Mouse (Mus musculus): ENCODE measurements at regions not wholly inside any gene's neighbourhood (a gene's known extent, or its start where the extent isn't known, plus 50 kb on each side); places are given as distances from the start of the nearest gene placed in this dataset.

DNA sequence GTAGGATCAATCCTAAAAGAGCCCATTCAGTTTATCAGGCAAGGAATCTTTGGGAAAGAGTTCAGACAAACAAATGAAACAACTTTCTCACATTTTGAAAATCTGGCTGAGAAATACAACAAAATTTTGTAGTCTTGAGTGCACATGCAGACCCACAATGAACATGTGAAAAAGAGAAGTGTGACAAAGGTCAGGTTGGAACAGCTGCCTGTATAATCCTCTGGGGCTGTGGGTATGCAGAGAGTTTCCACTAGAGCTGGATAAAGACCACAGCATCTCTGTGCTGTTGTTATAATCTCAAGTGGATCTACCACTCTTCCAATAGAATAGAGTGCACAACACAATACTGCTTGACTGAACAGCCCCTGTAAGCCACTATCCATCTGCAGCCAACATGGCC, 482.3 kb downstream of the Irx1 start:
- DNase-seq = no peak

- DNase-seq = no peak
Observed at GRCm38 (mm10) chr13:71461552-71461951, 502.0 kb downstream of the Irx1 start.

DNA sequence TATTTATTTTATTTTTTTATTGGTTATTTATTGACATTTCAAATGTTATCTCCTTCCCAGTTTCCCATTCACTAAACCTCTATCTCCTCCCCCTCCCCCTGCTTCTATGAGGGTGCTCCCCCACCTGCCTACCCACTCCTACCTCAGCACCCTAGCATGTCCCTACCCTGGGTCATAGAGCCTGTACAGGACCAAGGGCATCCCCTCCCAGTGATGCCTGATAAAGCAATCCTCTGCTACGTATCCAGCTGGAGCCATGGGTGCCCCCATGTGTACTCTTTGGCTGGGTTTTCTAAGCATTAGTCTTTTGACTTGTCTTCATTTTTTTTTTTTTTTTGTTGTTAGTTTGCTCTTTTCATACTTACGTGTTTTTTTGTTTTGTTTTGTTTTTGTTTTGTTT, 502.9 kb downstream of the Irx1 start:
- no peak for DNase-seq

DNA sequence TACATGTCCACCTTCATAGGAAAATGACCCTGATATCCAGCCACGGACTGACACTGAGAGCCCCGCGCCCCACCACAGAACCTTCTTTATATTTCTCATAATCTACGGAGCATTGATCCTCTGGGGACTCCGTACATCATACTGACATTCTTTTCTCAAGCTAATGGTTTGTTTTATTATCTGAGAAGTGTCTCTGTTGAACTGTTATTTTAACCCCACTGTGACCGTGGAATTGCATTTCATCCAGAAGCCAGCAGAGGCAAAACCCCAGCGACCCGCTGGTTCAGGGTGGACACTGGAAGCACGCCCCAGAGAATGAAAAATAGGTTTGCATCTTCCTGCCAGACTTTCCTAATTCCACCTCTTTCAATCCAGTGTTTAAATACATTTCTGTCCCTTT, 503.4 kb downstream of the Irx1 start:
- DNase-seq = peak; percentile 13 to 17

GRCm38 (mm10) chr13:71459022-71459536, 504.4 kb downstream of the Irx1 start:
- peak; percentile 18 to 34 for DNase-seq

GRCm38 (mm10) chr13:71458061-71458935, 505.2 kb downstream of the Irx1 start:
- peak; percentile 82 to 84 for DNase-seq

DNA sequence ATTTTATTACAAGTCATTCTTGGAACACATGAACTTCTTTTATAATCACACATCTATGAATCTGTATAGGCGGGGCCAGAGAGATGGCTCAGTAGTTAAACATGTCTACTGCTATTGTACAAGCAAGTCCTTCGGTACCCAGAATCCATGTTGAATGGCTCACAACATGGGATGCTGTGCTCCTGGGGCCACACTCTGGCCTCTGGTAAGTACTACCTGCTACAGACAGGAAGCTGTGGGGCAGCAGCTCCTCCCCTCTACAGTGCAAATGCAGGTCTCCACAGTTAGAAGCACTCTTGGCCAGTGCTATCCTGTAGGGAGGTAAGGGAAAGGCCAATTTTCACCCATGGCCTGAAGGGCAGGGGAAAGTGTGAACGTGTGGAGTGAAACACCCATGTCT, 506.0 kb downstream of the Irx1 start:
- peak in 1 of 2 experiments; percentile 6 for DNase-seq

DNA sequence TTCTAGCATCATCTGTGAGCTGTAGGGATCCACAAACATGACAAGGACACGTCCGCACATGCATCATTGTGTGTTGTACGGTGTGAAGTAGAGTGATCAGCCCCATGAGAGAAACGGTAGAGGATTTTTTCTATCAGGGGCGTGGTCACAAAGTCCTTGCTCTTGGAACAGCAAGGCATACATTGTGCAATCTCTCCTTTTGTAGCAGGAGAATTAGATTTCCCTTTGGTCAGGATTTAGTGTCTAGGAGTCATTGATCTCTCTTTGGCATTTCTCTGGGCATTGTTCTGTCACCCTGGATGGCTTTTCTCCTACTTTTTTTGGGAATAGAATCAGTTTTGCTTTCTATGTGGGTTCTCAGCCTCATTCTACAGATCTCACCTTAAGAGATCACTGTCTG, 511.3 kb downstream of the Irx1 start:
- no peak for DNase-seq

- DNase-seq = no peak
Observed at GRCm38 (mm10) chr13:71437601-71438099, 525.9 kb downstream of the Irx1 start.

- DNase-seq = no peak
Observed at GRCm38 (mm10) chr13:71403654-71404560, 559.6 kb downstream of the Irx1 start.

DNA sequence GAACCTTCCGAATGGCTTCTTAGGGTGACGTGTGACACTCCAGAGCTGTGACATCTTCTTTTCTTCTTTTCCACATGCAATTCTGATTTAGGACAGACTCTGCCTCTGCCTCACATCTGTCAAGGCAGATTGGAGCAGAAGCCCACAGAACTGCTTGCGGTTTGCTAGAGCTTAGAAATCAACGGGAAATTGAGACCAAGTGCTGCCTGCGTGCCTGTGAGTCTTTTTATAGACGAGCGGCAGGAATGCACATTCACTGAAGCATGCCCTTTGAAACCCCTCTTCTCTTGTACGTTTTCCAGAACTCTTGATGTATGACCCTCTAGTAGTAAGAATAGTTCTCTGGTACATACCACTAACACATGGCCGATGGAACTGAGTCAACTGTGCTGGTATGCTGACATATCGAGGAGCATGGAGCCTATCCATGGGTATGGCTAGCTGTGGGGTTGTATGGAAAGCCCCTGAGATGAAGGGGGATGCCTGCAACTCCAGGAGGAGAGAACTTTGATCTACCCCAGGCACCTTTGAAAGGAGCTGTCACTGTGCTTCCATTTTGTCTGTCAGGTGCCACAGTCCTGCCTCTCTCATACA, 552.2 kb upstream of the Adamts16 start:
- DNase-seq = no peak

DNA sequence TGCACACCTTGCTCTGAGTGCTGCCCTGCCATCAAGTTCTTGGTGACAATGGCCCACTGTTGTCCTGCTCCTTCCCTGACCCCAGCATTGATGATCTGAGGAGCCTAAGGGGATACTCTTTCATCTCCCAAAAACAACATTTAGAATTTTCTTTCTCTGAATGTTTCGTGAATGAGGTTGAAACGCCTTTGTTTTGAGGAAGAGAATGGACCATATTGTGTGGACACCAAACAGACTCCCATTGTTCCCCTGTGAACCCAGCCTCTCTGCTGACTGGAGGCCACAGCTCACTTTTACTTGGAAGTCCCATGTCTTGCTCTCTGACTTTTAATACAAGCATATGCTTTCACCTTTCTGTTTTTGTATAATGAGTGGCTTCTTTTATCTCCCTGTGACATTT, 537.0 kb upstream of the Adamts16 start:
- DNase-seq = no peak

DNA sequence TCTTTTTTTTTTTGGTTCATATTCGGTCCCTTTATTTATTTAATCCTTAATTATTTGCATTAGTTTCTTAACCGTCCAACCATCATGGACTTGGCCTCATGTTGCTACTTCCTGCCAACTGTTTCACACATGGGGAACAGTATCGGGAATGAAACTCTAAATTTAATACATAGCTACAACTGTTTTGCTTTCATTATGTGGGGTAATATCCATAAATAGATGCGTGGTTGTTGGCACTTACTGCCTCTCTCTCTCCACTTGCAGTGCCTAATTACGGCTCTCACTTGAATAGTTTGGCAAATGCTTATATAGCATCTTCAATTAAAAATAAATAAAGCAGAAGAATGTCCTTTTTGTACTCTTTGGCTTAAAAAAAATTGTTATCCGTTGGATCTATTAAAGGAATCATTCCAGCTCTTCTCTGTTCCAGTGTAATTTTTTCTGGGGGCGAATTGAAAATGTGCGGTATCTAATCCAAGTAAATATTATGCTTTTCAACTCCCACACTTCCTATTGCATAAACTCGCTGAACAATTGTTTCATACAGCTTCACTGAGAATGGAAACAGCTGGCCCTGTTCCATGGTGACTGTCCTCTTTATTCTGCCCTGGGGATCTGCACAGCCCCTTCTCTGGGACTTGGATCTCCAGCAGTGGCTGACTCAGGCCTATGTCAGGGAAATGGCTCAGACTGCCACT, 534.4 kb upstream of the Adamts16 start:
- peak; percentile 48 to 57 for DNase-seq

- DNase-seq = peak; percentile 10 to 33
Observed at GRCm38 (mm10) chr13:71372701-71373685, 531.4 kb upstream of the Adamts16 start.

- DNase-seq = no peak
Observed at GRCm38 (mm10) chr13:71369832-71370231, 528.2 kb upstream of the Adamts16 start.

DNA sequence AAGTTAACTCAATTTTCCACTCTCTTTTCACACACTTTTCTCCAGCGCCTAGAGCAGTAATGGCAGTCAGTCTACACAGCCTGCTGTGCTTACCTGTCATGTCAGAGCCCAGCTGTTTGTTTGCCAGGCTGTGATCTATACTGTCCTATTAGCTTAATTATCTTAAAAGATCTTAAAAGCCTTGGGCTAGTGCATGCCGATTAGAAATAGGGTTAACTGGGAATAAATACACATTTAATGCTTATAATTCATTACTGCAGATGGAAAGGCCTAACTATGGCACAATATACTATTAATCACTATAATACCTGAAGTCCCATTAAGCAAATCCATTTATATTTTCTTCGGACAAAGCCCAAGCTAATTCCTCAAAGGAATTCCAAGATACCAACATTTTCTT, 523.6 kb upstream of the Adamts16 start:
- DNase-seq = no peak

DNA sequence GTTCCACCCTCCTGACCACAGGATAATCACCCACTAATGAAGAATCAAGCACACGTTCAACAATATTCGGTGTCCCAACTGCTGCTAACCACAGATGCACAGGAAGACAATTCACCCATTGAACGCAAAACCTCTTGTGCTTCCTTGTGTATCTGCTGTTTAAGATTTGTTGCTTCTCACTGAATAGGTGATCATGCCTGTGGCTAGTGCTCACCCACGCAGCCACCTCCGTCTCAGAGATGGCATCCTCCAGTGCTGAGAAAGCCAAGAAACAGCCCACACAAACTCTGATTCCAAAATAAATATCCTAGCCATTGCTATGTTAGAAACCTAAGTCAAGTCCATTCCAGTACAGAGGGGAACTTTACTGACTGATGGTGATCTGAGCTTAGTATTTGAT, 520.7 kb upstream of the Adamts16 start:
- no peak for DNase-seq

DNA sequence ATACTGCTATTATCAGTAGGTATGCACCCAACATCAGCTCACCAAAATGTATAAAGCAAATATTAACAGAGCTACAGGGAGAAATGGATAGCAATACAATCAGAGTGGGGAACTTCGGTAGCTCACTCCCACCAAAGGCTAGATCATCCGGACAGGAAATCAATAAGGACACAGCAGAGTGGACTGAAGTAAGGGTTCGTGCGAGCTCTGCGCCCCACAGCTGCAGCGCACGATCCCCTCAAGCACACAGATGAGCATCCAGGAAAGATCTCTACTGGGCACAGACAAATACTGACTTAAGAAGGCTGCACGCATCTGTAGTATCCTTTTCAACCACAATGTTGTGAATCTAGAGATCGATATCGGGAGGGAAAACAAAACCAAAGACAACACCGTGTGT, 517.5 kb upstream of the Adamts16 start:
- DNase-seq = no peak

DNA sequence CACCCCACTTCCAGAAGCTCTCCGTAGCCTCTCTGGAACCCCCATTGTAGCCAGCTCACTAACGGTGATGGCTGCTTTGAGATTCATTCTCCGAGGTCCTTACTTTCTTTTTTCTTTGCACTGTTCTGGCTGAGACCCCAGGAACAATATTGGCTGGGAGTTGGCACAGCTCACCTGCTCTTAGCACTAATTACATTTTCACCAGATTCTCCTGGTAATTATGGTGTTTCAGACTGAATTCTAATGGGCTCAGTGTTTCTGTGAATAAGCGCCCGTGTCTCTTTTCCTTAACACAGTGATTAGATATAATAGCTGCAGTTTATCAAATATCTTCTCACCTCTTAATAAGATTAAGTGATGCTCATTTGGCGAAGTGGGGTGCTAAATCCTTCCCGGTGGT, 509.2 kb upstream of the Adamts16 start:
- no peak for DNase-seq

DNA sequence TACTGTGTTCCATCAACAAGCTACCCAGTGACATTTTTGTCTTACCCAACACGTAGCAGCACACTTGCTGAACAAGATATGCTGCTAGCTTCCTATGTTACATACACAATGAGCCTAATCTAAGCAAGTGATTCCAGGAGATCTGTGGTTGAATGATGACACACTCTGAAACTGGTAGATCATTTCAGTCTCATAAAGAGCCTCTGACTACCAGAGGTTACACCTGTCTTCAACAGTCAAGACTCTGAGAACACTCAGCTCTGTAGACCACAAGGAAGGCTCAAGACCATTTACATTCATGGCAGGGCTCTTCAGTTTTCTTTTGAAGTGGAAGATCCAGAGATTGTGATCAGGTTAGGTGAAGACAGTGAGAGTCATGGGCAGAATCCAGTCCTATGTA, 501.3 kb upstream of the Adamts16 start:
- DNase-seq = no peak

DNA sequence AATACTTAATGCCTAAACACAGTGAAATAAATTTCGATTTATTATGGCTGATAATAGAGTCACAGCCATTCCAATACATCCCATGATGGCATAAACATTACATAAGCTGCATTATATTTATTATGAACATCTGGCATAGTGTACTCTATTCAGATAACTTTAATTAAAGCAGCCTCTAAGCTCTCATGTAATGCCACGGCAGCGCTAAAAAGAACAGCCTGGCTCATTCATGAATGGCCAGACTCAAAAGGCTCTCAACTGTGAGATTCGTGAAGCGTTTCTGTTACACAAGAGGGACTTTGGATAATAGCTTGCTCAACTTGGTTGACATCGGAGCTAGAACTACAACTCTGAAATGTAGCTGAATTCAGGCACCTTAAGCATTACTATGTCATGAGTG, 497.1 kb upstream of the Adamts16 start:
- DNase-seq = no peak

All from kidney, postnatal 4 days (tissue).